In the genomic region with DNA sequence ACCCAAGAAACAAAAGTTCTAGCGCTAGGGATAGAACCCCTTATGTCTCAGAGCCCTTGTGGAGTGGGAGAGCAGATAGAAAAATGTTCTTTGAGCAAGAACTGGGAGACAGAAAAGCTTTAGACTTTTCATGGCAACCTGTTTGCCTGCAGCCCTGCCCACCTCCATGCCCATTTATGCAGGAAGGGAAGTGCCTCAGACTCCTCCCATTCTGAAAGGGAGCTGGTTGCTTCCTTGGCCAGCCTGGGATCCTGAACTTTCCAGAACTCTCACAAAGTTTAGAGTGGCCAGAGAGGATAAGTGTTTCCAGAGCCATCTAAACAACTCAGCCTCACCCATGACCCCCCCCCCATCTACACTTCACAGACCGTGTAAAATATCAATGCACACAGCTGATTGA, we compare ENCODE assay signal across 8 mouse cellular contexts. TPM values are rescaled to one million over a fixed set of nuclear protein-coding genes. Genes with fewer than 3 reads are reported as not detected.
A peak's percentile ranks its signal among the peaks of the same experiment; 100 is the strongest.
DNase-seq lines count a peak whose midpoint lies in the region; ATAC-seq and TF ChIP-seq lines count a peak whose summit lies in the region.

No protein-coding gene starts in this region.

- H3K9ac ChIP-seq in heart, adult 2 months (ENCODE audit: low read depth, low read length), result no peak overlapping the region
- H3K9ac ChIP-seq in liver, embryonic 15.5 days, result no peak overlapping the region
- H3K9ac ChIP-seq in stomach, postnatal 0 days (ENCODE audit: low read length), result no peak overlapping the region
- no peak overlapping the region for H3K9ac ChIP-seq in forebrain, embryonic 15.5 days (replicated peaks)

- no peaks in the 10 kb centered on the region for H3K36me3 ChIP-seq in heart, adult 2 months (ENCODE audit: control insufficient read depth, insufficient read depth, low read length)
- peaks cover 34% of the 10 kb centered on the region for H3K36me3 ChIP-seq in liver, embryonic 15.5 days (replicated peaks)
- peaks cover 12% of the 10 kb centered on the region; the same call in 1 of the 2 replicates for H3K36me3 ChIP-seq in stomach, postnatal 0 days (ENCODE audit: control insufficient read depth, insufficient read depth, low read length)
- peaks cover 29% of the 10 kb centered on the region for H3K36me3 ChIP-seq in forebrain, embryonic 15.5 days

- no peak for TF ChIP-seq POLR2A in heart, adult 2 months (IDR thresholded peaks at IDR 0.05; ENCODE audit: insufficient read depth, low read depth, low read length)

- TF ChIP-seq CTCF in heart, adult 2 months (IDR thresholded peaks at IDR 0.05), result no peak
- TF ChIP-seq CTCF in stomach, postnatal 0 days (IDR thresholded peaks at IDR 0.05; ENCODE audit: low read depth), result no peak

- no peak for TF ChIP-seq EP300 in heart, adult 2 months (IDR thresholded peaks at IDR 0.05; ENCODE audit: insufficient read depth, low read depth, low read length)
- no peak for TF ChIP-seq EP300 in stomach, postnatal 0 days (optimal IDR thresholded peaks at IDR 0.05)

- no peaks in the 10 kb centered on the region for H3K79me2 ChIP-seq in heart, adult 2 months (replicated peaks; ENCODE audit: control insufficient read depth, insufficient read depth, low read length)

- peak overlapping the region; percentile 30 for H3K4me3 ChIP-seq in heart, adult 2 months
- H3K4me3 ChIP-seq in liver, embryonic 15.5 days (replicated peaks), result peak overlapping the region; percentile 60; the same call in 1 of the 2 replicates
- H3K4me3 ChIP-seq in stomach, postnatal 0 days (ENCODE audit: low read depth, low read length), result peak overlapping the region; percentile 42
- H3K4me3 ChIP-seq in forebrain, embryonic 15.5 days, result no peak overlapping the region

- peaks cover 20% of the 10 kb centered on the region for H3K4me1 ChIP-seq in heart, adult 2 months (ENCODE audit: control insufficient read depth, insufficient read depth, low read length)
- peaks cover 54% of the 10 kb centered on the region for H3K4me1 ChIP-seq in liver, embryonic 15.5 days (replicated peaks)
- H3K4me1 ChIP-seq in stomach, postnatal 0 days (replicated peaks; ENCODE audit: control insufficient read depth, insufficient read depth), result peaks cover 4% of the 10 kb centered on the region; the same call in 1 of the 2 replicates
- 0 out of 2 replicates have a peak, but pooled peaks cover 3% of the 10 kb centered on the region for H3K4me1 ChIP-seq in forebrain, embryonic 15.5 days

- no peaks in the 10 kb centered on the region for H3K9me3 ChIP-seq in liver, embryonic 15.5 days (replicated peaks)
- no peaks in the 10 kb centered on the region for H3K9me3 ChIP-seq in stomach, postnatal 0 days (ENCODE audit: control insufficient read depth, low read length)
- H3K9me3 ChIP-seq in forebrain, embryonic 15.5 days, result no peaks in the 10 kb centered on the region

- intact Hi-C loops in heart, adult 2 months (cut with DNase I), result no loop called here

- H3K27me3 ChIP-seq in heart, adult 2 months (ENCODE audit: control insufficient read depth, insufficient read depth, low read length), result no peaks in the 10 kb centered on the region
- peaks cover 6% of the 10 kb centered on the region; the same call in 1 of the 2 replicates for H3K27me3 ChIP-seq in liver, embryonic 15.5 days
- H3K27me3 ChIP-seq in stomach, postnatal 0 days (ENCODE audit: control insufficient read depth, insufficient read depth, low read length), result no peaks in the 10 kb centered on the region
- H3K27me3 ChIP-seq in forebrain, embryonic 15.5 days, result peaks cover 29% of the 10 kb centered on the region

- H3K27ac ChIP-seq in heart, adult 2 months, result peak overlapping the region; percentile 95
- peak overlapping the region; percentile 77 for H3K27ac ChIP-seq in liver, embryonic 15.5 days (replicated peaks)
- H3K27ac ChIP-seq in stomach, postnatal 0 days (replicated peaks), result peak overlapping the region; percentile 93
- no peak overlapping the region for H3K27ac ChIP-seq in forebrain, embryonic 15.5 days (replicated peaks)

- H3K4me2 ChIP-seq in liver, embryonic 15.5 days, result peak overlapping the region; percentile 84
- peak overlapping the region; percentile 62 for H3K4me2 ChIP-seq in stomach, postnatal 0 days (replicated peaks; ENCODE audit: low read depth)
- H3K4me2 ChIP-seq in forebrain, embryonic 15.5 days (replicated peaks), result no peak overlapping the region

- ATAC-seq in liver, embryonic 15.5 days (ENCODE audit: insufficient read depth), result no peak
- ATAC-seq in stomach, postnatal 0 days (ENCODE audit: low FRiP score, low TSS enrichment), result no peak
- no peak for ATAC-seq in forebrain, embryonic 15.5 days (replicated peaks)

- DNase-seq in heart, adult 2 months, result peak in 1 of 2 experiments; percentile 41
- DNase-seq in heart, adult 9 months (ENCODE audit: low spot score in 2 of 2), result no peak
- DNase-seq in urinary bladder, postnatal 14 days (ENCODE audit: low spot score), result peak; percentile 51
- DNase-seq in urinary bladder, adult 18-20 months (ENCODE audit: low spot score in 2 of 2), result no peak
- DNase-seq in stomach, postnatal 0 days (ENCODE audit: low spot score), result peak; percentile 56
- no peak for DNase-seq in thymus, postnatal 14 days

- 25% methylated on average over 2 of the region's 2 CpGs for WGBS in heart, adult 2 months
- WGBS in liver, embryonic 15.5 days (ENCODE audit: insufficient replicate concordance), result 16% methylated on average over 2 of the region's 2 CpGs
- 28% methylated on average over 2 of the region's 2 CpGs for WGBS in stomach, postnatal 0 days
- 12% methylated on average over 2 of the region's 2 CpGs for WGBS in forebrain, embryonic 15.5 days

RNA-seq across cellular contexts. Expression of a gene that starts 0.5 kb away (rescaled TPM):
- 1 to 10 TPM; 4.3 to 4.9 TPM for total RNA-seq in heart, adult 2 months (2021)
- polyA plus RNA-seq in heart, adult 2 months (2012; rRNA removed), result 6.8 and 9.4 TPM in 2 replicates
- polyA plus RNA-seq in liver, embryonic 15.5 days (2015; fragmentation: Nextera tagmentation; extraction: Ambion mirVana), result 6.2 and 6.8 TPM in 2 replicates
- polyA plus RNA-seq in stomach, postnatal 0 days (2015; fragmentation: Nextera tagmentation; extraction: Ambion mirVana), result 13.1 and 13.7 TPM in 2 replicates
- 1.3 and 1.6 TPM in 2 replicates for polyA plus RNA-seq in forebrain, embryonic 15.5 days (2015; fragmentation: Nextera tagmentation; extraction: Ambion mirVana)

RNA-seq across cellular contexts. Expression of a gene that starts 14.1 kb away (rescaled TPM):
- 10 to 100 TPM; 37.4 TPM for total RNA-seq in heart, adult 2 months (2021)
- polyA plus RNA-seq in heart, adult 2 months (2012; rRNA removed), result 47.0 and 86.7 TPM in 2 replicates
- polyA plus RNA-seq in liver, embryonic 15.5 days (2015; fragmentation: Nextera tagmentation; extraction: Ambion mirVana), result 35.9 and 40.6 TPM in 2 replicates
- 58.6 and 59.1 TPM in 2 replicates for polyA plus RNA-seq in stomach, postnatal 0 days (2015; fragmentation: Nextera tagmentation; extraction: Ambion mirVana)
- polyA plus RNA-seq in forebrain, embryonic 15.5 days (2015; fragmentation: Nextera tagmentation; extraction: Ambion mirVana), result 96.7 and 102 TPM in 2 replicates

RNA-seq across cellular contexts. Expression of a gene that starts 16.6 kb away (rescaled TPM):
- 1 to 10 TPM; 6.2 to 7.4 TPM for total RNA-seq in heart, adult 2 months (2021)
- polyA plus RNA-seq in heart, adult 2 months (2012; rRNA removed), result 10.2 and 11.2 TPM in 2 replicates
- 2.1 and 2.4 TPM in 2 replicates for polyA plus RNA-seq in liver, embryonic 15.5 days (2015; fragmentation: Nextera tagmentation; extraction: Ambion mirVana)
- polyA plus RNA-seq in stomach, postnatal 0 days (2015; fragmentation: Nextera tagmentation; extraction: Ambion mirVana), result 25.3 and 25.6 TPM in 2 replicates
- polyA plus RNA-seq in forebrain, embryonic 15.5 days (2015; fragmentation: Nextera tagmentation; extraction: Ambion mirVana), result 25.2 and 27.5 TPM in 2 replicates

RNA-seq across cellular contexts. Expression of a gene that starts 17.2 kb away (rescaled TPM):
- total RNA-seq in heart, adult 2 months (2021), result not detected
- polyA plus RNA-seq in heart, adult 2 months (2012; rRNA removed), result 0.20 TPM in 1 of 2 replicates, not detected in the other
- not detected in 2 replicates for polyA plus RNA-seq in liver, embryonic 15.5 days (2015; fragmentation: Nextera tagmentation; extraction: Ambion mirVana)
- polyA plus RNA-seq in stomach, postnatal 0 days (2015; fragmentation: Nextera tagmentation; extraction: Ambion mirVana), result not detected in 2 replicates
- not detected in 2 replicates for polyA plus RNA-seq in forebrain, embryonic 15.5 days (2015; fragmentation: Nextera tagmentation; extraction: Ambion mirVana)

RNA-seq across cellular contexts. Expression of a gene that starts 21.4 kb away (rescaled TPM):
- total RNA-seq in heart, adult 2 months (2021), result not detected
- 0.21 TPM in 1 of 2 replicates, not detected in the other for polyA plus RNA-seq in heart, adult 2 months (2012; rRNA removed)
- polyA plus RNA-seq in liver, embryonic 15.5 days (2015; fragmentation: Nextera tagmentation; extraction: Ambion mirVana), result 1.0 TPM in 1 of 2 replicates, not detected in the other
- 0.92 TPM in 1 of 2 replicates, not detected in the other for polyA plus RNA-seq in stomach, postnatal 0 days (2015; fragmentation: Nextera tagmentation; extraction: Ambion mirVana)
- 1.2 TPM in 1 of 2 replicates, not detected in the other for polyA plus RNA-seq in forebrain, embryonic 15.5 days (2015; fragmentation: Nextera tagmentation; extraction: Ambion mirVana)

Comparison
In these comparisons a context has a peak if more than half of its experiments do, and no peak if none do; other contexts are left out.
1. DNase-seq: peak in urinary bladder, postnatal 14 days (single experiment) and stomach, postnatal 0 days (single experiment); none in heart, adult 9 months (0 of 2), urinary bladder, adult 18-20 months (0 of 2) and thymus, postnatal 14 days (single experiment).